Mouse (Mus musculus): ENCODE data around the gene Larp6. TPM values are rescaled to one million over a fixed set of nuclear protein-coding genes. Genes with fewer than 3 reads are reported as not detected.

Gene Larp6
- total RNA-seq, 1 experiment, result 0.62 TPM

DNA sequence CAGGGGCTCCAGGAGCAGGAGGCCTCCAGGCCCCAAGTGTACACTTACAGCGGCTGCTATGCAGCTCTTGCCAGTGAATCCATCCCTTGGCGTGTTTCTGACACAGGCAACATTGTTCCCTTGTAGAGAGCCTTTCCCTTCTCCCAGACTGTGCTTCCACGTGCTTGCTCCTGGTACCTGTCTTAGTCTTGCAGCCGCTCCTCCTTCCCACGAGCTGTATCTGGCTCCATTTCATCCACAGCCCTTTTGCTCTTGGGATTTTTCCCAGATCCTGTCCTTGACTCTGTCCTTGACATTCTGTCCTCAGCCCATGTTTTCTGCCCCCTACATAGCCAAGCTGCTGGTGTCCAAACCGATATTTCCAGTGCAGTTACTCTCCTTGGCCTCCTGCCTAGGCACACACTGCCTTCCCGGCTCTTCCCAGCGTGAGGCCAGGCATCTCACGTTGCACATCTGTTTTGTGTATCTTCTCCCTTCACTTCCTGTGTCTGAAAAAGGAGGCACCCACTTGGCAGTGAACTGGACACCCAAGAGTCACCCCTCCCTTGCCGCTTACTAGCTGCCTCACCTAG lies 46.7 kb downstream of the Larp6 start:
- no peak overlapping the region for H3K4me3 ChIP-seq (ENCODE audit: insufficient read depth in 1 of 2, low read depth in 1 of 2, low read length in 2 of 2, poor library complexity in 1 of 2, severe bottlenecking in 1 of 2)
- no peak overlapping the region for H3K9ac ChIP-seq (ENCODE audit: insufficient read depth, low read depth, low read length, poor library complexity, severe bottlenecking)
- TF ChIP-seq CHD2 (IDR thresholded peaks at IDR 0.05; ENCODE audit: low read depth, low read length), result no peak
- TF ChIP-seq HCFC1 (IDR thresholded peaks at IDR 0.05; ENCODE audit: borderline replicate concordance, insufficient read depth, low read length), result no peak
- no peak for TF ChIP-seq ZC3H11A (IDR thresholded peaks at IDR 0.05; ENCODE audit: borderline replicate concordance, low read depth, low read length)
- no peak for TF ChIP-seq ZNF384 (IDR thresholded peaks at IDR 0.05; ENCODE audit: low read depth, low read length)
- TF ChIP-seq MAFK (IDR thresholded peaks at IDR 0.05; ENCODE audit: insufficient read depth, low read depth, low read length), result no peak

GRCm38 (mm10) chr9:60765181-60765580 lies 52.4 kb downstream of the Larp6 start:
- no peak for DNase-seq (ENCODE audit: low read depth, low spot score)
- H3K4me1 ChIP-seq (ENCODE audit: control insufficient read depth in 2 of 2, insufficient read depth in 2 of 2, low read length in 2 of 2, poor library complexity in 1 of 2), result no peaks in the 10 kb centered on the region
- no peak overlapping the region for H3K27ac ChIP-seq (ENCODE audit: insufficient read depth, low read depth, low read length, poor library complexity, severe bottlenecking)
- TF ChIP-seq ZC3H11A (IDR thresholded peaks at IDR 0.05; ENCODE audit: borderline replicate concordance, low read depth, low read length), result no peak
- TF ChIP-seq ZNF384 (IDR thresholded peaks at IDR 0.05; ENCODE audit: low read depth, low read length), result no peak
- TF ChIP-seq HCFC1 (IDR thresholded peaks at IDR 0.05; ENCODE audit: borderline replicate concordance, insufficient read depth, low read length), result no peak
- no peak for TF ChIP-seq CHD2 (IDR thresholded peaks at IDR 0.05; ENCODE audit: low read depth, low read length)
- no peak for TF ChIP-seq MAFK (IDR thresholded peaks at IDR 0.05; ENCODE audit: insufficient read depth, low read depth, low read length)
- in situ Hi-C loops (cut with MboI; ENCODE audit: low sequenced_read_pairs in 2 of 2, unreplicated experiment in 2 of 2), result no loop called here
- no peak overlapping the region for H3K9ac ChIP-seq (ENCODE audit: insufficient read depth, low read depth, low read length, poor library complexity, severe bottlenecking)
- no peaks in the 10 kb centered on the region for H3K9me3 ChIP-seq (ENCODE audit: control insufficient read depth, insufficient read depth, low read depth, low read length)
- H3K36me3 ChIP-seq (ENCODE audit: control insufficient read depth, insufficient read depth, low read length, poor library complexity, severe bottlenecking), result no peaks in the 10 kb centered on the region
- H3K4me3 ChIP-seq (ENCODE audit: insufficient read depth in 1 of 2, low read depth in 1 of 2, low read length in 2 of 2, poor library complexity in 1 of 2, severe bottlenecking in 1 of 2), result no peak overlapping the region

More for the DNA sequence above, 46.7 kb downstream of the Larp6 start:
- Histone ChIP-seq H3K4me1 (ENCODE audit: control insufficient read depth in 2 of 2, insufficient read depth in 2 of 2, low read length in 2 of 2, poor library complexity in 1 of 2) (peaks cover 0 to 4% of the 10 kb centered on the region in 2 experiments; a peak in 1 of 4 replicates), H3K36me3 (ENCODE audit: control insufficient read depth, insufficient read depth, low read length, poor library complexity, severe bottlenecking) (no peaks in the 10 kb centered on the region), H3K27ac (ENCODE audit: insufficient read depth, low read depth, low read length, poor library complexity, severe bottlenecking) (no peak overlapping the region), H3K9me3 (ENCODE audit: control insufficient read depth, insufficient read depth, low read depth, low read length) (no peaks in the 10 kb centered on the region)
- DNase-seq (ENCODE audit: low read depth, low spot score), result no peak
- in situ Hi-C loops (cut with MboI; ENCODE audit: low sequenced_read_pairs in 2 of 2, unreplicated experiment in 2 of 2), result no loop called here

GRCm38 (mm10) chr9:60768393-60768792 lies 55.6 kb downstream of the Larp6 start:
- DNase-seq (ENCODE audit: low read depth, low spot score), result no peak
- no peak overlapping the region for H3K9ac ChIP-seq (ENCODE audit: insufficient read depth, low read depth, low read length, poor library complexity, severe bottlenecking)
- H3K27ac ChIP-seq (ENCODE audit: insufficient read depth, low read depth, low read length, poor library complexity, severe bottlenecking), result no peak overlapping the region
- no peaks in the 10 kb centered on the region for H3K36me3 ChIP-seq (ENCODE audit: control insufficient read depth, insufficient read depth, low read length, poor library complexity, severe bottlenecking)
- in situ Hi-C loops (cut with MboI; ENCODE audit: low sequenced_read_pairs in 2 of 2, unreplicated experiment in 2 of 2), result no loop called here
- H3K4me1 ChIP-seq (ENCODE audit: control insufficient read depth in 2 of 2, insufficient read depth in 2 of 2, low read length in 2 of 2, poor library complexity in 1 of 2), result no peaks in the 10 kb centered on the region
- TF ChIP-seq MAFK (IDR thresholded peaks at IDR 0.05; ENCODE audit: insufficient read depth, low read depth, low read length) (no peak), HCFC1 (IDR thresholded peaks at IDR 0.05; ENCODE audit: borderline replicate concordance, insufficient read depth, low read length) (no peak)
- H3K4me3 ChIP-seq (ENCODE audit: insufficient read depth in 1 of 2, low read depth in 1 of 2, low read length in 2 of 2, poor library complexity in 1 of 2, severe bottlenecking in 1 of 2), result no peak overlapping the region
- H3K9me3 ChIP-seq (ENCODE audit: control insufficient read depth, insufficient read depth, low read depth, low read length), result no peaks in the 10 kb centered on the region

GRCm38 (mm10) chr9:60769711-60770111 lies 56.9 kb downstream of the Larp6 start:
- H3K27ac ChIP-seq (ENCODE audit: insufficient read depth, low read depth, low read length, poor library complexity, severe bottlenecking), result no peak overlapping the region
- DNase-seq (ENCODE audit: low read depth, low spot score), result no peak
- no peaks in the 10 kb centered on the region for H3K36me3 ChIP-seq (ENCODE audit: control insufficient read depth, insufficient read depth, low read length, poor library complexity, severe bottlenecking)
- in situ Hi-C loops (cut with MboI; ENCODE audit: low sequenced_read_pairs in 2 of 2, unreplicated experiment in 2 of 2), result no loop called here
- no peaks in the 10 kb centered on the region for H3K4me1 ChIP-seq (ENCODE audit: control insufficient read depth in 2 of 2, insufficient read depth in 2 of 2, low read length in 2 of 2, poor library complexity in 1 of 2)
- H3K9me3 ChIP-seq (ENCODE audit: control insufficient read depth, insufficient read depth, low read depth, low read length), result no peaks in the 10 kb centered on the region
- H3K4me3 ChIP-seq (ENCODE audit: insufficient read depth in 1 of 2, low read depth in 1 of 2, low read length in 2 of 2, poor library complexity in 1 of 2, severe bottlenecking in 1 of 2), result no peak overlapping the region
- TF ChIP-seq HCFC1 (IDR thresholded peaks at IDR 0.05; ENCODE audit: borderline replicate concordance, insufficient read depth, low read length) (no peak), ZNF384 (IDR thresholded peaks at IDR 0.05; ENCODE audit: low read depth, low read length) (no peak), MAFK (IDR thresholded peaks at IDR 0.05; ENCODE audit: insufficient read depth, low read depth, low read length) (no peak), CHD2 (IDR thresholded peaks at IDR 0.05; ENCODE audit: low read depth, low read length) (no peak), ZC3H11A (IDR thresholded peaks at IDR 0.05; ENCODE audit: borderline replicate concordance, low read depth, low read length) (no peak)
- H3K9ac ChIP-seq (ENCODE audit: insufficient read depth, low read depth, low read length, poor library complexity, severe bottlenecking), result no peak overlapping the region

GRCm38 (mm10) chr9:60773713-60774112 lies 60.9 kb downstream of the Larp6 start:
- no peaks in the 10 kb centered on the region for H3K9me3 ChIP-seq (ENCODE audit: control insufficient read depth, insufficient read depth, low read depth, low read length)

More at GRCm38 (mm10) chr9:60773713-60774112, 60.9 kb downstream of the Larp6 start:
- in situ Hi-C loops (cut with MboI; ENCODE audit: low sequenced_read_pairs in 2 of 2, unreplicated experiment in 2 of 2), result no loop called here
- Histone ChIP-seq H3K9ac (ENCODE audit: insufficient read depth, low read depth, low read length, poor library complexity, severe bottlenecking) (no peak overlapping the region), H3K27ac (ENCODE audit: insufficient read depth, low read depth, low read length, poor library complexity, severe bottlenecking) (no peak overlapping the region), H3K4me1 (ENCODE audit: control insufficient read depth in 2 of 2, insufficient read depth in 2 of 2, low read length in 2 of 2, poor library complexity in 1 of 2) (0 out of 4 replicates have a peak, but pooled peaks cover 0 to 2% of the 10 kb centered on the region in 2 experiments), H3K4me3 (ENCODE audit: insufficient read depth in 1 of 2, low read depth in 1 of 2, low read length in 2 of 2, poor library complexity in 1 of 2, severe bottlenecking in 1 of 2) (no peak overlapping the region), H3K36me3 (ENCODE audit: control insufficient read depth, insufficient read depth, low read length, poor library complexity, severe bottlenecking) (no peaks in the 10 kb centered on the region)
- DNase-seq (ENCODE audit: low read depth, low spot score), result no peak
- TF ChIP-seq CHD2 (IDR thresholded peaks at IDR 0.05; ENCODE audit: low read depth, low read length) (no peak), ZC3H11A (IDR thresholded peaks at IDR 0.05; ENCODE audit: borderline replicate concordance, low read depth, low read length) (no peak), HCFC1 (IDR thresholded peaks at IDR 0.05; ENCODE audit: borderline replicate concordance, insufficient read depth, low read length) (no peak), MAFK (IDR thresholded peaks at IDR 0.05; ENCODE audit: insufficient read depth, low read depth, low read length) (no peak), ZNF384 (IDR thresholded peaks at IDR 0.05; ENCODE audit: low read depth, low read length) (no peak)

All from ES-E14 (cell line).